Mouse (Mus musculus): ENCODE data around the gene Il25.

DNA sequence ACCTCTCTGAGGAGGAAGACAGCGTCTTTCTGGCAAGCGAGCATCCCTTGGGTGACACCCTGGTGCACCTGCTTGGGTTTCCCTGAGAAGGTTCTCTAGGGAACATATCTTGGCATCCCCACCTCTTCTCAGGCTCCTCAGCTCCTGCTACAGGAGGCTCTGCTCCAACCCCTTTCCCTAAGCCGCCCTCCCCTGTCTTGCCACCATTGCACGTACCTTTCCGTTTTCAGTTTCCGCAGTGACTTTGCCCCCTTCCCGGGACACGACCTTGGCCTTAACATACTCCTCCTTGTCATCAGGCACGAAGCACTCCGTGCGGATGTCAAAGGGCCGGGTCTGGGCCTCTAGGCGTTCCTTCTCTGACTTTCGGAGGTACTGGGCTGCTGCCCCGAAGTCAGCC is 32.5 kb downstream of the Il25 start:
- TF ChIP-seq CTCF (IDR thresholded peaks at IDR 0.05; ENCODE audit: borderline replicate concordance, extremely low read depth, insufficient read depth, insufficient read length) (no peak), POLR2A (IDR thresholded peaks at IDR 0.05; ENCODE audit: borderline replicate concordance, extremely low read depth, insufficient read depth, insufficient read length, poor library complexity, severe bottlenecking) (no peak)
